Mouse (Mus musculus): ENCODE data around the gene Nmur1. TPM values are rescaled to one million over a fixed set of nuclear protein-coding genes. Genes with fewer than 3 reads are reported as not detected.

Nmur1 gene
- total and polyA plus RNA-seq, 2 experiments from 2014 or later, result 0.31 TPM; not detected in 1

DNA sequence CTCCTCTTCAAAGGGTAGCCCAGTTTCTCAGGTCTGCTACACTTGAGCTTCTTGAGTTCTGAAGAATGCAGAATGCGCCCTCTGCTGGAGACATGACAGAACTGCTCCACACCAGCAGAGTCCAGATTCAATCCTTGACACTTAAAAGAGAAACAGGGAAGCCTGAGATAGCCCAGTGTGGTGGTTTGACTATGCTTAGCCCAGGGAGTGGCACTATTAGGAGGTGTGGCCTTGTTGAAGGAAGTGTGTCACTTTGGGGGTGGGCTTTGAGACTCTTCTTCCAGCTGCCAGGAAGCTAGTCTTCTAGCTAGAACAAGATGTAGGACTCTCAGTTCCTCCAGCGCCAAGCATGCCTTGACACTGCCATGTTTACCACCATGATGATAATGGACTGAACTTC, 4.0 kb upstream of the Nmur1 start:
- 42% methylated on average over 2 of the region's 2 CpGs for WGBS
- no peak overlapping the region for H3K9ac ChIP-seq (replicated peaks; ENCODE audit: low read depth, low read length)
- ATAC-seq (ENCODE audit: insufficient read depth, low read depth) (no peak), DNase-seq (ENCODE audit: low spot score) (peak; percentile 61)
- H3K4me1 ChIP-seq (ENCODE audit: control insufficient read depth, insufficient read depth), result peaks cover 15% of the 10 kb centered on the region
- TF ChIP-seq EP300 (IDR thresholded peaks at IDR 0.05; ENCODE audit: low read depth) (no peak), CTCF (IDR thresholded peaks at IDR 0.05; ENCODE audit: low read depth) (peak; percentile 89)
- H3K36me3 ChIP-seq (replicated peaks; ENCODE audit: control insufficient read depth, insufficient read depth, low read length), result no peaks in the 10 kb centered on the region
- H3K27me3 ChIP-seq (ENCODE audit: control insufficient read depth, insufficient read depth, low read length), result no peaks in the 10 kb centered on the region
- no peak overlapping the region for H3K4me2 ChIP-seq (ENCODE audit: low read depth, low read length)
- no peak overlapping the region for H3K4me3 ChIP-seq (ENCODE audit: low read depth, low read length)
- no peaks in the 10 kb centered on the region for H3K9me3 ChIP-seq (replicated peaks; ENCODE audit: control insufficient read depth, low read length)
- no peak overlapping the region for H3K27ac ChIP-seq (ENCODE audit: low read depth)

DNA sequence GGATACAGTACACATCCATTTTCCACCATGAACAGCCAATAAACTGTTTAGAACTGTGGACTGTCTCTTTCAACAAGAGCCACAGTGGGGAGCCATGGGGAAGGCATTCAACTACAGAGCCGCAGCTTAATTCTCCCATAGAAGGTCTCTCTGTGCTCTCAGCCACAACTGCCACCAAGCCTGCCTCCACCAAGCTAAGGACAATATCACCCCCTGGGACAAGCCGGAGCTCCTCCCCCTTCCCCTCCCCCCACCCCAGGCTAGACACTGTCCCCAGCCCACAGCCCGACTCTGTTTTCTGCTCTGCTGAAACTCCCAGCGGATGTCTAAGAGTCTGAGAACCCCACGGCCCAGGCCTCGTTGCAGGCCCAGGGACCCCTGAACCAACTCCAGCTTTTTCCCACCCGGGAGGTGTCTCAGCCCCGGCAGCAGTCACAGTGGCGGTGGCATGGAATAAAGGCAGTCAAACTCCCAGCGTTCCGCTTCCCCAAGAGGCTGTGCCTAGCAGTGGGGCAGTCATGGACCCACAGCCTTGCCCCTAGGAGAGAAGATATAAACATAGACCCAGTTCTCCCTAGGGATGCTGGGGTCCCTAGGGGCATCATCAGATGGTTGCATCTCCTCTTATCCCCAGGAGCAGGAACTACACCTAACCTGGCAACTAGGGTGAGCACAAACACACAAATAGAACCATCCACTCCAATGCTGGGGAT, 1.0 kb downstream of the Nmur1 start:
- H3K4me3 ChIP-seq (ENCODE audit: low read depth, low read length), result no peak overlapping the region
- WGBS, result 37% methylated on average over 11 of the region's 11 CpGs

DNA sequence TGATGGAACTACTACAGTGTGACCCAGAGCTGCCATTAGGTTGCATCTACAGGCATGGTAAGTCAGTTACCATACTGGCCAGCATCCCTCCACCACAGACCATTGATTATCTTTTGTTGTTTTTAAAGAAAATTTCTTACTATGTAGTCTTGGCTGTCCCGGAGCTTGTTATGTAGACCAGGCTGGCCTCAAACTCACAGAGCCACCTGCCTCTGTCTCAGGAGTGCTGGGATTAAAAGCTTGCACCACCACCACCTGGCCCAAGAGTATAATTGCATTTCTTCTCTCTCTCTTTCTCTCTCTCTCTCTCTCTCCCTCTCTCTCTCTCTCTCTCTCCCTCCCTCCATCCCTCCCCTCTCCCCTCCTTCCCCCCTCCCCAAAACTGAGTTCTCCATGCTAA, 1.7 kb downstream of the Nmur1 start:
- H3K4me2 ChIP-seq (ENCODE audit: low read depth, low read length), result no peak overlapping the region
- TF ChIP-seq EP300 (IDR thresholded peaks at IDR 0.05; ENCODE audit: low read depth), result no peak
- no peak for TF ChIP-seq CTCF (IDR thresholded peaks at IDR 0.05; ENCODE audit: low read depth)

More for the DNA sequence above, 1.0 kb downstream of the Nmur1 start:
- H3K27ac ChIP-seq (ENCODE audit: low read depth), result peak overlapping the region; percentile 15; the same call in 1 of the 2 replicates
- TF ChIP-seq CTCF (IDR thresholded peaks at IDR 0.05; ENCODE audit: low read depth) (no peak), EP300 (IDR thresholded peaks at IDR 0.05; ENCODE audit: low read depth) (no peak)
- no peak overlapping the region for H3K9ac ChIP-seq (replicated peaks; ENCODE audit: low read depth, low read length)
- no peaks in the 10 kb centered on the region for H3K27me3 ChIP-seq (ENCODE audit: control insufficient read depth, insufficient read depth, low read length)
- DNase-seq (ENCODE audit: low spot score) (no peak), ATAC-seq (ENCODE audit: insufficient read depth, low read depth) (peak; percentile 27; the same call in 1 of the 2 replicates)
- H3K4me2 ChIP-seq (ENCODE audit: low read depth, low read length), result no peak overlapping the region
- H3K9me3 ChIP-seq (replicated peaks; ENCODE audit: control insufficient read depth, low read length), result no peaks in the 10 kb centered on the region
- H3K36me3 ChIP-seq (replicated peaks; ENCODE audit: control insufficient read depth, insufficient read depth, low read length), result no peaks in the 10 kb centered on the region
- peaks cover 7% of the 10 kb centered on the region; the same call in 1 of the 2 replicates for H3K4me1 ChIP-seq (ENCODE audit: control insufficient read depth, insufficient read depth)

DNA sequence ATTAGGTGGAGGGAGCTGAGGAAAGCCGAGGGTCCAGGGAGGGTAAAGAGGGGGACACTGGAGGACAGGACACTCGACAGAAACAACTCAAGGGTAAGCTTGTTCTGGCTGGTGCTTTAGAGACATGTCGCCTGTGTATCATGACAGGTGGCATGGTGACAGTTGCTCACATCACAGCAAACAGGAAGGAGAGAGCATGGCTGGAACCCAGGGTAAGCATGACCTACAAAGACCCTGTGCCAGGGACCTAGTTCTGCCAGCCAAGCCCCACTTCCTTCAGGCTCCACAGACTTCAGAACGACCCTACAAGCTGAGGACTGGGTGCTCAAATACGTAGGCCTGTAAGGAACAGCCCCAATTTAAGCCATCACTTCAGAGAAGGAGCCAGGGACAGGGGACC, 2.1 kb downstream of the Nmur1 start:
- no peak for TF ChIP-seq EP300 (IDR thresholded peaks at IDR 0.05; ENCODE audit: low read depth)
- no peak for TF ChIP-seq CTCF (IDR thresholded peaks at IDR 0.05; ENCODE audit: low read depth)
- 60% methylated on average over 5 of the region's 5 CpGs for WGBS
- H3K9me3 ChIP-seq (replicated peaks; ENCODE audit: control insufficient read depth, low read length), result no peaks in the 10 kb centered on the region

More for the DNA sequence above, 1.7 kb downstream of the Nmur1 start:
- DNase-seq (ENCODE audit: low spot score), result no peak
- H3K4me3 ChIP-seq (ENCODE audit: low read depth, low read length), result no peak overlapping the region
- H3K9me3 ChIP-seq (replicated peaks; ENCODE audit: control insufficient read depth, low read length), result no peaks in the 10 kb centered on the region
- no peaks in the 10 kb centered on the region for H3K27me3 ChIP-seq (ENCODE audit: control insufficient read depth, insufficient read depth, low read length)
- WGBS, result 81% methylated on average over 1 of the region's 1 CpGs
- no peak for ATAC-seq (ENCODE audit: insufficient read depth, low read depth)
- H3K36me3 ChIP-seq (replicated peaks; ENCODE audit: control insufficient read depth, insufficient read depth, low read length), result no peaks in the 10 kb centered on the region
- H3K27ac ChIP-seq (ENCODE audit: low read depth), result peak overlapping the region; percentile 62; the same call in 1 of the 2 replicates
- H3K9ac ChIP-seq (replicated peaks; ENCODE audit: low read depth, low read length), result no peak overlapping the region
- peaks cover 7% of the 10 kb centered on the region; the same call in 1 of the 2 replicates for H3K4me1 ChIP-seq (ENCODE audit: control insufficient read depth, insufficient read depth)

DNA sequence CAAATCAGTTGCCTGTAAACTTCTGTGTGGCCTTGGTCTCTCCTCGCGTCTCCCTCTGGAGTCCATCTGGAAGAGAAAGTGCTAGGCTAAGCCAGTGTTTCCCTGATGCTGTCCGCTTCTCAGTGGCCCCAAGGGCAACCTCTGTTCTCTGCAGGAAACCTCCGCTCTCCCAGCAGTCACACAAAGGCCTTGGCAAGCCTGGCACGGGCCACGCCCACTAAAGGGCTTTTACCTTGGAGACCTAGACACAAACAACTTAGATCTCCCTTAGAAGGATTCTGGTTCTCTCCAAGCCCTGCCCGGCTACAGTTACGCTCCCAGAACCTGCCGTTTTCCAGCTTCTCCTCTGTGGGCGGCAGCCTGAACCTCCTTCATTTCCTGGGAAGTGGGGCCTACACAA, 5.0 kb downstream of the Nmur1 start:
- TF ChIP-seq CTCF (IDR thresholded peaks at IDR 0.05; ENCODE audit: low read depth) (no peak), EP300 (IDR thresholded peaks at IDR 0.05; ENCODE audit: low read depth) (no peak)
- 51% methylated on average over 10 of the region's 10 CpGs for WGBS
- no peak for ATAC-seq (ENCODE audit: insufficient read depth, low read depth)
- H3K4me2 ChIP-seq (ENCODE audit: low read depth, low read length), result no peak overlapping the region
- H3K9me3 ChIP-seq (replicated peaks; ENCODE audit: control insufficient read depth, low read length), result no peaks in the 10 kb centered on the region
- H3K36me3 ChIP-seq (replicated peaks; ENCODE audit: control insufficient read depth, insufficient read depth, low read length), result no peaks in the 10 kb centered on the region
- DNase-seq (ENCODE audit: low spot score), result no peak
- H3K9ac ChIP-seq (replicated peaks; ENCODE audit: low read depth, low read length), result 0 out of 2 replicates have a peak overlapping the region, but pooled peaks have one; percentile 40
- peaks cover 13% of the 10 kb centered on the region; the same call in 1 of the 2 replicates for H3K4me1 ChIP-seq (ENCODE audit: control insufficient read depth, insufficient read depth)
- H3K4me3 ChIP-seq (ENCODE audit: low read depth, low read length), result no peak overlapping the region
- H3K27me3 ChIP-seq (ENCODE audit: control insufficient read depth, insufficient read depth, low read length), result no peaks in the 10 kb centered on the region
- peak overlapping the region; percentile 3; the same call in 1 of the 2 replicates for H3K27ac ChIP-seq (ENCODE audit: low read depth)

More for the DNA sequence above, 2.1 kb downstream of the Nmur1 start:
- Histone ChIP-seq H3K27me3 (ENCODE audit: control insufficient read depth, insufficient read depth, low read length) (no peaks in the 10 kb centered on the region), H3K4me2 (ENCODE audit: low read depth, low read length) (no peak overlapping the region), H3K4me3 (ENCODE audit: low read depth, low read length) (no peak overlapping the region), H3K9ac (replicated peaks; ENCODE audit: low read depth, low read length) (no peak overlapping the region), H3K36me3 (replicated peaks; ENCODE audit: control insufficient read depth, insufficient read depth, low read length) (no peaks in the 10 kb centered on the region), H3K4me1 (ENCODE audit: control insufficient read depth, insufficient read depth) (peaks cover 8% of the 10 kb centered on the region; the same call in 1 of the 2 replicates), H3K27ac (ENCODE audit: low read depth) (peak overlapping the region; percentile 62; the same call in 1 of the 2 replicates)
- ATAC-seq (ENCODE audit: insufficient read depth, low read depth) (no peak), DNase-seq (ENCODE audit: low spot score) (no peak)
